ENCODE assay signal across 8 mouse cellular contexts in the genomic region with DNA sequence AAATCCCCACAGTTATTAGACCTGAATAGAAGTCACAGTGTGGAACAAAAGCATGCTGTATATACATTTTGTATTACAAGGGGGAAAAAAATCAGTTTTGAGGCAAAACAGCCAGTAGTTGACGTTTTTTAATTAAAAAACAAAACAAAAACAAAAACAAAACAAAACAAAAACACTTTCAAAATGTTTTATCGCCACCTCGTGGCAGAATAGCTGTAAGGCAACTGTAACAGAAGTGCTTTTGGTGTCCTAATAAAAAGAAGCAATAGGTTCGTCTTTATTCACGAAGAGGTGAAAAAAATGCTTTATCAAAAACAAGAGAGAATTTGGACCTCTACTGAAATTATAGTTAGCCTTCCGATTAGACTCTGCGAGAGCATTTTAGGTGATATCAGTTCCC. TPM values are rescaled to one million over a fixed set of nuclear protein-coding genes. Genes with fewer than 3 reads are reported as not detected.
DNase-seq lines count a peak whose midpoint lies in the region; ATAC-seq and TF ChIP-seq lines count a peak whose summit lies in the region.
"Not testable (repeated sequence)": the region's sequence is repeated elsewhere in the genome, so short reads cannot be mapped to it uniquely, and the experiment has no call there.

No protein-coding gene starts in this region.

- DNase-seq in A20 (ENCODE audit: low read depth, low spot score) = peak; percentile 40
- DNase-seq in NIH3T3 (ENCODE audit: low read depth) = peak; percentile 65
- DNase-seq in embryo, embryonic 10.5 days (ENCODE audit: low spot score) = peak; percentile 43
- not testable (repeated sequence) for DNase-seq in heart, postnatal 0 days (ENCODE audit: low spot score); kidney, postnatal 0 days (ENCODE audit: low spot score); liver, postnatal 0 days
- DNase-seq in thymus, postnatal 4 days = peak; percentile 12

- not testable (repeated sequence) for H3ac ChIP-seq in myocyte (ENCODE audit: control insufficient read depth, insufficient read length)

- not testable (repeated sequence) for TF ChIP-seq POLR2A in myocyte (IDR thresholded peaks at IDR 0.05; ENCODE audit: insufficient read length, low read depth)

- H3K27ac ChIP-seq in heart, postnatal 0 days (ENCODE audit: low read depth); kidney, postnatal 0 days; liver, postnatal 0 days (ENCODE audit: low read depth): not testable (repeated sequence)

- ATAC-seq in heart, postnatal 0 days (ENCODE audit: insufficient read depth, low read depth); kidney, postnatal 0 days (replicated peaks; ENCODE audit: low FRiP score, low read depth); liver, postnatal 0 days: not testable (repeated sequence)

- not testable (repeated sequence) for H3K4me3 ChIP-seq in heart, postnatal 0 days (ENCODE audit: low read depth, low read length); kidney, postnatal 0 days (replicated peaks; ENCODE audit: low read depth, low read length); liver, postnatal 0 days (ENCODE audit: low read depth, low read length); myocyte

- not testable (repeated sequence) for H3K9ac ChIP-seq in heart, postnatal 0 days (replicated peaks; ENCODE audit: low read depth, low read length); kidney, postnatal 0 days (ENCODE audit: low read depth, low read length); liver, postnatal 0 days (replicated peaks)

- H3K27me3 ChIP-seq in heart, postnatal 0 days (ENCODE audit: control insufficient read depth, insufficient read depth, low read length); kidney, postnatal 0 days (ENCODE audit: insufficient read depth, low read length); liver, postnatal 0 days (ENCODE audit: insufficient read depth, low read length); myocyte (ENCODE audit: control insufficient read depth, insufficient read depth, insufficient read length): not testable (repeated sequence)

- WGBS in heart, postnatal 0 days = 30% methylated on average over 7 of the region's 7 CpGs
- 32% methylated on average over 7 of the region's 7 CpGs for WGBS in kidney, postnatal 0 days
- 31% methylated on average over 7 of the region's 7 CpGs for WGBS in liver, postnatal 0 days (ENCODE audit: insufficient replicate concordance)

- H3K4me2 ChIP-seq in heart, postnatal 0 days (ENCODE audit: low read depth, low read length); kidney, postnatal 0 days (ENCODE audit: low read length); liver, postnatal 0 days (ENCODE audit: low read depth, low read length): not testable (repeated sequence)
- H3K4me2 ChIP-seq in myocyte (ENCODE audit: low read depth) = peak overlapping the region; percentile 44

- H3K79me2 ChIP-seq in myocyte (ENCODE audit: control insufficient read depth, insufficient read depth) = not testable (repeated sequence)

- H3K4me1 ChIP-seq in heart, postnatal 0 days (ENCODE audit: control insufficient read depth, insufficient read depth); kidney, postnatal 0 days (replicated peaks; ENCODE audit: insufficient read depth, low read length); liver, postnatal 0 days (ENCODE audit: insufficient read depth): not testable (repeated sequence)

- not testable (repeated sequence) for H3K36me3 ChIP-seq in heart, postnatal 0 days (replicated peaks; ENCODE audit: control insufficient read depth, insufficient read depth, low read length); kidney, postnatal 0 days (ENCODE audit: insufficient read depth, low read length); liver, postnatal 0 days (replicated peaks; ENCODE audit: insufficient read depth, low read length); myocyte (ENCODE audit: control insufficient read depth, insufficient read depth)

- not testable (repeated sequence) for TF ChIP-seq EP300 in heart, postnatal 0 days (IDR thresholded peaks at IDR 0.05; ENCODE audit: low read depth); liver, postnatal 0 days (IDR thresholded peaks at IDR 0.05; ENCODE audit: low read depth)

- H3K9me3 ChIP-seq in heart, postnatal 0 days (replicated peaks; ENCODE audit: control insufficient read depth, low read length); kidney, postnatal 0 days (replicated peaks; ENCODE audit: low read length); liver, postnatal 0 days (ENCODE audit: low read length): not testable (repeated sequence)

- TF ChIP-seq CTCF in heart, postnatal 0 days (IDR thresholded peaks at IDR 0.05; ENCODE audit: low read depth) = peak; percentile 39
- TF ChIP-seq CTCF in kidney, postnatal 0 days (IDR thresholded peaks at IDR 0.05; ENCODE audit: low read depth) = peak; percentile 60
- TF ChIP-seq CTCF in liver, postnatal 0 days (IDR thresholded peaks at IDR 0.05; ENCODE audit: low read depth) = peak; percentile 44; the same call in 1 of the 2 replicates

RNA-seq across cellular contexts. Expression of a gene that starts 32.9 kb away (rescaled TPM):
- 18.0 and 20.0 TPM in 2 replicates for total RNA-seq in heart, postnatal 0 days (2014; rRNA removed; ENCODE audit: low replicate concordance)
- polyA plus RNA-seq in heart, postnatal 0 days (2015; fragmentation: Nextera tagmentation; extraction: Ambion mirVana) = 25.2 and 27.0 TPM in 2 replicates
- 51.4 and 56.6 TPM in 2 replicates for polyA plus RNA-seq in kidney, postnatal 0 days (2015; fragmentation: Nextera tagmentation; extraction: Ambion mirVana)
- polyA plus RNA-seq in liver, postnatal 0 days (2015; fragmentation: Nextera tagmentation; extraction: Ambion mirVana) = 26.6 and 26.7 TPM in 2 replicates
- 12.7 TPM for polyA plus RNA-seq in myocyte (2012; fragmentation: generic; extraction: Trizol)
